Mouse (Mus musculus): Measurements from ENCODE around the gene Tmem128. TPM values are rescaled to one million over a fixed set of nuclear protein-coding genes. Genes with fewer than 3 reads are reported as not detected.

The Tmem128 gene
- 100 to 1,000 TPM; 104 to 111 TPM for polyA plus RNA-seq (2017; shearing (Covaris generic))

GRCm38 (mm10) chr5:38260107-38260682 lies at the start of gene Tmem128:
TSS of gene Tmem128 (plus strand) at chr5:38260185.
- ATAC-seq: peak; percentile 82

- no peak for ATAC-seq
Measured at GRCm38 (mm10) chr5:38211691-38212090, 48.3 kb upstream of the Tmem128 start.

- ATAC-seq: no peak
Measured at GRCm38 (mm10) chr5:38213009-38213408, 47.0 kb upstream of the Tmem128 start.

GRCm38 (mm10) chr5:38219771-38220307 lies 40.1 kb upstream of the Tmem128 start:
- peak; percentile 77 for ATAC-seq

- ATAC-seq: peak; percentile 81
Measured at GRCm38 (mm10) chr5:38220328-38220912, 39.6 kb upstream of the Tmem128 start, which contains the start of the genes Zbtb49 and Lyar. TSS of gene Zbtb49 (minus strand) at chr5:38220457. TSS of gene Lyar (plus strand) at chr5:38220470.

GRCm38 (mm10) chr5:38235422-38235821 lies 24.6 kb upstream of the Tmem128 start:
- ATAC-seq: no peak

- no peak for ATAC-seq
Measured at GRCm38 (mm10) chr5:38236627-38237026, 23.4 kb upstream of the Tmem128 start.

- ATAC-seq: no peak
Measured at GRCm38 (mm10) chr5:38240727-38241472, 19.1 kb upstream of the Tmem128 start.

- no peak for ATAC-seq
Measured at GRCm38 (mm10) chr5:38241473-38241834, 18.5 kb upstream of the Tmem128 start.

GRCm38 (mm10) chr5:38241966-38242365 lies 18.0 kb upstream of the Tmem128 start:
- no peak for ATAC-seq

GRCm38 (mm10) chr5:38255195-38255594 lies 4.8 kb upstream of the Tmem128 start:
- ATAC-seq: peak; percentile 33

GRCm38 (mm10) chr5:38255644-38256043 lies 4.3 kb upstream of the Tmem128 start:
- no peak for ATAC-seq

GRCm38 (mm10) chr5:38256551-38256950 lies 3.4 kb upstream of the Tmem128 start:
- no peak for ATAC-seq

- no peak for ATAC-seq
Measured at GRCm38 (mm10) chr5:38258034-38258772, 1.8 kb upstream of the Tmem128 start.

- no peak for ATAC-seq
Measured at GRCm38 (mm10) chr5:38258773-38259146, 1.2 kb upstream of the Tmem128 start.

GRCm38 (mm10) chr5:38259455-38260106 lies 404 bp upstream of the Tmem128 start:
- peak; percentile 4 for ATAC-seq

GRCm38 (mm10) chr5:38270942-38271341 lies 11.0 kb downstream of the Tmem128 start:
- no peak for ATAC-seq

- no peak for ATAC-seq
Measured at GRCm38 (mm10) chr5:38273831-38274230, 13.8 kb downstream of the Tmem128 start.

- ATAC-seq: no peak
Measured at GRCm38 (mm10) chr5:38275771-38276170, 15.8 kb downstream of the Tmem128 start, which contains the start of gene Otop1. TSS of gene Otop1 (plus strand) at chr5:38275972.

- no peak for ATAC-seq
Measured at GRCm38 (mm10) chr5:38276451-38276850, 16.5 kb downstream of the Tmem128 start.

GRCm38 (mm10) chr5:38277098-38277866 lies 17.3 kb downstream of the Tmem128 start:
- ATAC-seq: no peak

Measured in activated CD4-positive, CD25-positive, alpha-beta regulatory T cell, adult 4 months (primary cell).